Mouse (Mus musculus): Measurements from ENCODE around the gene Lasp1. TPM values are rescaled to one million over a fixed set of nuclear protein-coding genes. Genes with fewer than 3 reads are reported as not detected.

Lasp1 gene
- 104 and 115 TPM in 2 replicates for polyA plus RNA-seq (2012; rRNA removed)

GRCm38 (mm10) chr11:97798782-97799145 is at the start of gene Lasp1:
Gene Lasp1, plus strand, starts transcription at chr11:97799000.

DNA sequence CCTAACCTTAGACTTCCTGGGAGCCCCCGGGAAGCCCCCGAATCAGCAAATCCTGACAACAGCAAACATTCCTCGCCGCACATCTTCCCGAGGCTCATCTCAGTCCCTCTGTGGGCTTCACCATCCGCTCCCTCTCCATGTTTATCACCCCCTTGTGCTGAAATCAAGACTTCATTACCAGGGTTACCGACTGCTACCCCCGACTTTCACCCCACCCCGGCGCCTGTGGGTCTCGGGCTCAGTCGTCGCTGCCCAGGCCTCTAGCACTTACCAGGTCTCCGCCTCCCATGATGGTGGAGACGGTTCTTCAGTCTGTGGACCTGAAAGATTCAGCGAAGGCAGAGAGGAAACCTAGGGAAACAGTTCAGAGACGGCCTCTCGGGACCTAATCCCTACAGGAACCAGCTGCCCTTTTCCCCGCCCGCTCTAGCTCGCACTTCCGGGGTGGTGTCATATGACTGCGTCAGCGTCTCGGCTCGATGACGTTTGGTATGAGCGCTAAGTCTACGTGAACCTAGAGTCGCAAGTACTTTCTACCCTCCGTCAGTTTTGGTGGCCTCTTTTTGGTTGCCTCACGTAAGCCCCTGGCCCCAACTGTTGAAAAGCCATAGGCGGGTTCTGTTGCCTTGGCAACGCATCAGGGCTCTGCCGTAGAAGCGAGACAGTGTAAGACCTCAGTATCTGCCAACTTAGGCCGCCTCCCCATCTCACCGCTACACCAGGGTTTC is 32.5 kb upstream of the Lasp1 start, which contains the start of gene Cwc25:
Gene Cwc25 (minus strand): TSS at position 403 of the 728 bp plus-strand sequence.

GRCm38 (mm10) chr11:97775808-97776496 is 22.8 kb upstream of the Lasp1 start, which contains the start of gene 1700001P01Rik:
Gene 1700001P01Rik, minus strand, starts transcription at chr11:97775918.

GRCm38 (mm10) chr11:97781832-97782563 is 16.8 kb upstream of the Lasp1 start, which contains the start of gene Rpl23:
Gene Rpl23, minus strand, starts transcription at chr11:97782437.

DNA sequence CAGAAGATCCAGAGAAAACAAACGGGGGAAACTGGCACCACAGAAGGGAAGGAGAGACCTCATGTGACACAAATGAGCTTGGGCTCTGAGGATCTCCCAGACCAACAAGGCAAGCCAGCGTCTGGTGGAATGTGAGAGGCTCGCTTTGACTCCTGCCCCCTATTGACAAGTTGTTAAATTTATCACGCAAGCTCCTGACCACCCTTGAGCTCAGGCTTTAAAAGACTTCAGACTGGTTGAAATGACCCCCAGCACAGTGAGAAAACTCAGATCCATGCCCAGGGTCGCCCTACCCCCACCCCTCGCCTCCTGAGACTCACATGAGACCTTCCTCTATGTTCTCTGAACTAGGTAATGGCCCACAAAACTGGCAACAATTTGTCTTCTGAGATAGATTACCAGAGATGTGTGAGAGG is 41.7 kb downstream of the Lasp1 start, which contains the start of gene B230217C12Rik:
Gene B230217C12Rik (plus strand): TSS at position 242 of the 416 bp plus-strand sequence.

GRCm38 (mm10) chr11:97883918-97884600 is 85.3 kb downstream of the Lasp1 start, which contains the start of gene Fbxo47:
Gene Fbxo47, minus strand, starts transcription at chr11:97884154.

Other genes with a start within 250 kb of the Lasp1 start
- gene Srcin1, start 222.8 kb upstream of the Lasp1 start, polyA plus RNA-seq (2012; rRNA removed), result 43.7 and 46.2 TPM in 2 replicates
- 7.0 and 8.6 TPM in 2 replicates for gene Epop, start 169.3 kb upstream of the Lasp1 start, polyA plus RNA-seq (2012; rRNA removed)
- gene Mllt6, start 135.6 kb upstream of the Lasp1 start, polyA plus RNA-seq (2012; rRNA removed), result 37.3 and 40.5 TPM in 2 replicates
- gene Cisd3, start 113.2 kb upstream of the Lasp1 start, polyA plus RNA-seq (2012; rRNA removed), result 11.5 and 16.3 TPM in 2 replicates
- 168 TPM in 2 replicates for gene Pcgf2, start 98.5 kb upstream of the Lasp1 start, polyA plus RNA-seq (2012; rRNA removed)
- 368 and 390 TPM in 2 replicates for gene Psmb3, start 95.6 kb upstream of the Lasp1 start, polyA plus RNA-seq (2012; rRNA removed)
- 61.3 and 61.4 TPM in 2 replicates for gene Pip4k2b, start 54.3 kb upstream of the Lasp1 start, polyA plus RNA-seq (2012; rRNA removed)
- gene Cwc25, start 32.4 kb upstream of the Lasp1 start, polyA plus RNA-seq (2012; rRNA removed), result 20.4 and 21.1 TPM in 2 replicates
- 0.66 and 1.1 TPM in 2 replicates for gene 1700001P01Rik, start 23.1 kb upstream of the Lasp1 start, polyA plus RNA-seq (2012; rRNA removed)
- gene Rpl23, start 16.6 kb upstream of the Lasp1 start, polyA plus RNA-seq (2012; rRNA removed), result 719 and 817 TPM in 2 replicates
- gene B230217C12Rik, start 41.8 kb downstream of the Lasp1 start, polyA plus RNA-seq (2012; rRNA removed), result 25.7 and 26.0 TPM in 2 replicates
- gene Fbxo47, start 85.2 kb downstream of the Lasp1 start, polyA plus RNA-seq (2012; rRNA removed), result 0.99 and 1.0 TPM in 2 replicates
- gene Plxdc1, start 187.4 kb downstream of the Lasp1 start, polyA plus RNA-seq (2012; rRNA removed), result 0.44 and 0.69 TPM in 2 replicates
- 1.3 and 1.5 TPM in 2 replicates for gene Arl5c, start 197.2 kb downstream of the Lasp1 start, polyA plus RNA-seq (2012; rRNA removed)
- 63.2 and 73.4 TPM in 2 replicates for gene Cacnb1, start 224.0 kb downstream of the Lasp1 start, polyA plus RNA-seq (2012; rRNA removed)
- gene Rpl19, start 227.7 kb downstream of the Lasp1 start, polyA plus RNA-seq (2012; rRNA removed), result 1,481 and 1,486 TPM in 2 replicates